Mouse (Mus musculus): ENCODE results near the gene Epb41l4b. TPM values are rescaled to one million over a fixed set of nuclear protein-coding genes. Genes with fewer than 3 reads are reported as not detected.
A peak's percentile ranks its signal among the peaks of the same experiment; 100 is the strongest.

Epb41l4b gene
- polyA plus RNA-seq, 1 experiment = 17.4 TPM

DNA sequence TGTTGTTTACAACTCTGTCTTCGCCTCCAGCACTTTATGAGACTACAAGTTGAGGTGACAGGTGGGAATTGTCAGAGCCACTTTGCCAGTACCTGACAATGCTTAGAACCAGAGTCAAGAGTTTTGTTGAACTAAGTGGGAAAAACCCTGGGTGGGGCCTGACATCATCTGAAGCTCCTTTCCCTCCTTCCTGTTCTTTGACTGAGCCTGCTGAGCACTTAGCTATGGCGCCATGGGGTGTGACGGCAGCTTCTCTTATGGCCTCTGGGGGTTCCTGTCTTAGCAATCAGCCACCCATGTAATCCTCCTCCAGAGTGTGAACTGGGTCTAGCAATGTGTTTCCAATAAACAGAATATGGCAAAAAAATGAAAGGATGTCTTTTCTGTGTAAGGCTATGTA is 119.7 kb downstream of the Epb41l4b start:
- no peak for DNase-seq (ENCODE audit: extremely low spot score in 1 of 2, low spot score in 1 of 2)

DNA sequence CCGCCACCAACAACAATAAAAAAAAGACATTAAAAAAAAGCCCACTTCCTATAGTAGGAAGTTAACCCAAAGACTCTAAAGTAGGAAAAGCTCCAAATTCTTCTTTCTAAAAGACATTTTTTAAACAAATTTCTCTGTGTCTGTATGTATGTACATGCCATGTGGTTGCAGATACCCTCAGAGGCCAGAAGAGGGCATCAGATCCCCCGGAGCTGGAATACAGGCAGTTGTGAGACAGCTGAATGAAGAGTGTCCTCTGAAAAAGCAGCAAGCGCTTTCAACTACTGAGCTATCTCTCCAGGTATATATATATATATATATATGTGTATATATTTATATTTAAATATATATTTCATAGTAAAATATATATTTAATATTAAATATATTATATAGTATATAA is 121.9 kb downstream of the Epb41l4b start:
- no peak for DNase-seq (ENCODE audit: extremely low spot score in 1 of 2, low spot score in 1 of 2)

DNA sequence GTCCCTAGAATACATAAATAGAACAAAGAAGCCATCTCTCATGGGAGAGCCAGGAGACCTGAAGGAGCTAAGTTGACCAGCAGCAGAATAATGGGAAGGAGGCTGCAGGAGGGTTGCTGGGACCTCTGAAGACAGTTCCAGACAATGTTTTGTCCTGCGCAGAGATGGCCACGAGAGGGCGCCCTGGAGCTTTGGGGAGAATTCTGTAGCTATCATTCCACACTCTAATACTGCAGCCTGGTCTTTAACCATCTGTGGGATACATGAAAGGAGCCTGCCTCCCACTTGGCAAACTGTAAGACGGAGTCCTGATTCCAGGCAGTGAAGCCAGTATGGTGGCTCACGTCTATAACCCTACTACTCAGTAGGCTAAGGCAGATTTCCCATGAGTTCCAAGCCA is 126.0 kb downstream of the Epb41l4b start:
- peak in 1 of 2 experiments; percentile 85 for DNase-seq (ENCODE audit: extremely low spot score in 1 of 2, low spot score in 1 of 2)

DNA sequence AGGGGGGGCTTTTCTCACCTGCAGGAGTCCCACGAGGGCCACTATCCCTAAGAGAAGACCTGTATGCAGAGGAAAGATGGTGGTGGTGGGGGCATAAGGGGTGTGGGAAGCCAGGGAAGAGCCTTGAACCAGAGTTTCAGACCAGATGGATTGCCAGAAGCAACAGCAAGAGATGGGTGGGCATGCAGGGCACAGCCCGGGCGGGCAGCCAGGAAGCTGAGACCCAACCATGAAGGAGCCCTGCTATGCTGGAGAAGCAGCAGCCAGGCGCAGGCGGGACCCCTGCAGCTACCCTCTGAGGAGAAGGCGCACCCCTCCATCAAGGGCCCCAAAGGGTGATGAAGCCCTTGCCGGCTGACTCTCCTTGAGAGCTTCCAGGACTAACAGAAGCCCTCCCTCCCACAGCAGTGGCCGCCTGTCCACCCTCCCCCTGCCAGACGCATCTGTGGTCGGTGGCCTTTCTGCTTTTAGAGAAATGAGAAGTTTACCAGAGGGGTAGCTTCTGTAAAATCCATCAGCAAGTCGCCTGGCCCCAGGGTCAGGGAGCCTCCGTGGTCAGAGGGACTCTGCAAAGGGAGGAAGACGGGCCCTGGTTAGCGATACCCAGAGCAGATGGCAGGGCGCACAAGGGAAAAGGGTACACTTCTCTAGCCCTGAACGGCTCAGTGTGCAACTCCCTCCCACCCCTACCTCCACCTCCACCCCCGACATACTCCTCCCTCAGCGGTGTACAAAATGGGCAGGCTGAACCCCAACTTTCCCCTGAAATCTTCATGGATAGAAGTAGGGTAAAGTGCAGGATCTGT is 126.7 kb downstream of the Epb41l4b start:
- DNase-seq (ENCODE audit: extremely low spot score in 1 of 2, low spot score in 1 of 2) = no peak

DNA sequence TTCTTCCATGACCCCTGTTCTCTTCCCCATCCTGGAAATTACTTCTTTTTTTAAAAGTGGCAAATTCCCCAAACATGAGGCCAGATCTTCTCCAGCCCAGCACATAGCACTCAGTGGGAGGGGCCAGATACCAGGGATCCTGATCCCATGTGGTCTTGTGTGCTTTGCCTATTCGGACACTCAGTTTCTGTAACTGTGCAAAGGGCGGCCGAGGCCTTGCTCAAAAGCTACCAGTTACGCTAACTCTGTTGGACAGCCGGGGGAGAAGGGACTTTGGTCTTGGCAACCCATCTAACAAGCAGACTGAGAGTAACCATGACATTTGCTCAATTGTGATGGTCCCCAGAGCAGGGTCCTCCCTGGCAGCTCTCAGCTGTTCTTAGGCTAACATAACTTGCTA is 128.2 kb downstream of the Epb41l4b start:
- DNase-seq (ENCODE audit: extremely low spot score in 1 of 2, low spot score in 1 of 2) = no peak

DNA sequence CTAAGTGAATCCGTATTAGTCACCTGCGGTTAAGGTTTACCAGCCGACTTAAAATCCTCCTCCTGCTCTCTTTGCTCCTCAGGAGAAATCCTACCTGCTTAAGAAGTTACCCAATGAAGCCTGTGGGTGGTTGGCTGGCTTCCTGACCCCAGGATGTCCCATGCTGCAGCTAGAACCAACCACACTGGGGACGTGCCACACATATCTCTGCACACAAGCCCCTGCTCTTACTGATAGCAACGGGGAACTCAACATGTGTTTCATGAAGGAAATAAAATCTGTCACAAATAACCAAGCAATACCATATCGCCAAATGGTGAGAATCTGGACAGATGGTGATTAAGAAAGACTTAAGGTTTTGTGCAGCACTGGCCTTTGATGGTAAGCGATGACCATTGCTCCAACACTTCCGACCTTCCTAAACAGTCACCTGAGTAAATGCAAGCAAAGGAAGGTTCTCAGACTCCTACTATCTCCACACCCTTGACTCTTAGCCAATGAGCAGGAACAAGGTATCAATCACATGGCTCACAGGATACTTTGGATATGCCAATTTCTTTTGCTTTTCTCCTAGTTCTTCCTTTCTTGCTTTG is 131.7 kb downstream of the Epb41l4b start:
- no peak for DNase-seq (ENCODE audit: extremely low spot score in 1 of 2, low spot score in 1 of 2)

DNA sequence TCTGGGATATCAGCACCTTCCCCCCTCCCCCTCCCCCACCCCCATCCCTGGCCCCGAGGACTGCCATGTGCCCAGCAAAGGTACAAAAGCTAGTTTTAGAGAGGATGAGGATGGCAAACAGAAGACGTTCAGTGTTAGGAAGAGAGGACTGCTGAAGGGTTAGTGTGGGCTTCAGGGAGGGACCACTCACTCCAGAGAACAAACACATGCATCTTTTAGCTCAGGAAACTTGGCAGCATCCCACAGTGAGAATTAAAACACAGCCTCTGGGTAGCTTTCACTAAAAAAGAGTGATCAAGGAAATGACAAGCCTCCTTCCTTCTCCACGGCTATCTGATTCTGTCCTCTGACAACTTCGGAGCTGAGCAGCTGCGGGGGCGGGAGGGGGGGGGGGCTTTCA is 132.3 kb downstream of the Epb41l4b start:
- DNase-seq (ENCODE audit: extremely low spot score in 1 of 2, low spot score in 1 of 2) = peak in 1 of 2 experiments; percentile 37

GRCm38 (mm10) chr4:57010425-57010824 is 132.8 kb downstream of the Epb41l4b start:
- DNase-seq (ENCODE audit: extremely low spot score in 1 of 2, low spot score in 1 of 2) = no peak

DNA sequence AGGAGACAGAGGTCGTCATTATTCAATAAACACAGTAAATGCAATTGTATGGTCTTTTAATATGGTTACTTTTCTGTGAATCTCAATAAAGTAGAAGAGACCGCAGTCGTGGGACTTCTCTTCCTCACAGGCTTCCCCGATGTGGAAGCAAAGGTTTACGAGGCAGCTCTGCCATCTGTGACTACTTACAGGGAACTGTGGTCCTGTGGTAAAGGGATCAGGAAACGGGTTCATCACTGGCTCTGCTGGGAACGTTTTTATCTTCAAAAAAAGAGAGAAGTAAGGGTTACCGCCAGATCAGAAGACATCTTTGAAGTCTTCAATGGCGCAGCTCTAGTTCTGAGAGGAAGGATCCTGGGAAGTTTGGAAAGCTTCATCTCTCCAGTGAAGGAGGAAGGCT is 135.5 kb downstream of the Epb41l4b start:
- no peak for DNase-seq (ENCODE audit: extremely low spot score in 1 of 2, low spot score in 1 of 2)

DNA sequence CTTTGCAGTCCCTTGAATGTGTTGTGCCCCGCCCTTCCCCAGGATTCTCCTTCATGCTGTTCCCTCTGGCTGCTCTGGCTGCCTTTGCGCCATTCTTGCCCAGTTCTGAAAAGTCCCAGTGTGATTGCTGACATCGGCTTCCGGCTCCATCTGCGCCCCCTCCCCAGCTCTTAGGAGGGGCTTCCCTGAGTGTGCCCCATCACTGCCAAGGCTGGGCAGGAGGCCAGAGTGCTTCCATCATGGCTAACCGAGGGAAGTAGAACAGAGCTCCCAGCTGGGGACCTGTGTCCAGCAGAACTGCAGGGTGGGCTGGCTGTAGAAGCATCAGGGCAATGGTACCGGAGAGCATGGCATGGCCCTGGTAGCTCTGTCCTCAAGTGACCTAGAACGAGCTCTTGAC is 138.2 kb downstream of the Epb41l4b start:
- DNase-seq (ENCODE audit: extremely low spot score in 1 of 2, low spot score in 1 of 2) = no peak

GRCm38 (mm10) chr4:57003886-57004285 is 139.4 kb downstream of the Epb41l4b start:
- DNase-seq (ENCODE audit: extremely low spot score in 1 of 2, low spot score in 1 of 2) = no peak

DNA sequence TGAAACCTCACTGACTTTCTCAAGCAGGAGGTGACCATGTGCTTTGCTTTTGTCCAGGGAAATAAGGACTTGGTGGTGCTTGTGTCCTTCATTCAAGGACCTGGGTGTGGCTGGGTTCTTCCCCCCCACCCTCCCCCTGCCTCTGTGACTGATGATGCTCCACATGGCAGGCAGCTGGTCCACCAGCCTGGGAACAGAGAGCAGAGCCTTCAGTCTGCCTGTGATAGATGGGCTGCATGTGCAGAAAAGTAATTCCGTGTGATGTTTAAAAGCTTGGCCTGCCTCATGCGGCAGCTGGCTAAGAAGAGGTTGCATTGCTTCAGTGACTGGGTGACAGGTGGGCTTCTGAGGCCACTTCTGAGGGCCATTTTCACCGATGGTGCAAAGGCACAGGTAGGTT is 140.5 kb downstream of the Epb41l4b start:
- DNase-seq (ENCODE audit: extremely low spot score in 1 of 2, low spot score in 1 of 2) = no peak

DNA sequence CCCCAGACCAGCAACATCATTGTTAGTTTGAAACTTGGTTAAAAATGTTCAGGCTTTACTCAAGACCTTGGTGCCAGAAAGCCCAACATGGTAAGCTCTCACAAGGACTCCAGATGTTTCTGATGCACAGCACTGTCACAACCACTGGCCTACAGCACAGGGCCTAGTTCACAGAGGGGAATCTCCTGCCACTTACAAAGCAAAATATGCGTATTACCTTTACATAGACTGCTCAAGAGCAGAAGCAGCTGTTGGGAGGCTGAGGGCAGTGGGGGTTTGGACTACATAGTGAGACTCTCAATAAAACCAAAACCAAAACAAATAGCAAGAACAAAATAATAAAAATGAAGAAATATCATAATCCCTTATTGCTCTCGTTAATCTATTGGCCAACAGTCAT is 141.8 kb downstream of the Epb41l4b start:
- no peak for DNase-seq (ENCODE audit: extremely low spot score in 1 of 2, low spot score in 1 of 2)

- DNase-seq (ENCODE audit: extremely low spot score in 1 of 2, low spot score in 1 of 2) = peak in 1 of 2 experiments; percentile 37
Measured at GRCm38 (mm10) chr4:56993331-56993730, 149.9 kb downstream of the Epb41l4b start.

- DNase-seq (ENCODE audit: extremely low spot score in 1 of 2, low spot score in 1 of 2) = peak in 1 of 2 experiments; percentile 42
Measured at GRCm38 (mm10) chr4:56991951-56992350, 151.3 kb downstream of the Epb41l4b start.

DNA sequence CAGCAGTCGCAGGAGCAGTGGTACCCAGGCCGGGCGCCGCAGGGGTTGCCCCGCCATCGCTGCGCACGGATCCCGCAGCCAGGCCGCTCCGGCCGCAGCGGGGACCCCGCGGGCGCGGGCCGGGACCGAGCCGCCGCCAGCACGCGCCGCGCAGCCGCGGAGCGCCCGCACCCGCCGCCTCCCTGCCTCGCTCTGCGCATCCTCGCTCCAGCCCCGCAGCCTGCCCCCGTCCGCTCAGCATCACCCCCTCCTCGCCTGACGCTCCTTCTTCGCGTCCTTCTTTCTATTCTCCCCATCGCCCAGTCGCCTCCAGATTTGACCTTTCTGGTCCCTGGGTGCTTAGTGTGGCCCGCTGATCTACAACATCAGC is 153.0 kb downstream of the Epb41l4b start, which contains the start of gene Frrs1l:
Gene Frrs1l, minus strand, starts transcription at position 177 of the 370 bp plus-strand sequence.
- peak in 1 of 2 experiments; percentile 74 for DNase-seq (ENCODE audit: extremely low spot score in 1 of 2, low spot score in 1 of 2)

DNA sequence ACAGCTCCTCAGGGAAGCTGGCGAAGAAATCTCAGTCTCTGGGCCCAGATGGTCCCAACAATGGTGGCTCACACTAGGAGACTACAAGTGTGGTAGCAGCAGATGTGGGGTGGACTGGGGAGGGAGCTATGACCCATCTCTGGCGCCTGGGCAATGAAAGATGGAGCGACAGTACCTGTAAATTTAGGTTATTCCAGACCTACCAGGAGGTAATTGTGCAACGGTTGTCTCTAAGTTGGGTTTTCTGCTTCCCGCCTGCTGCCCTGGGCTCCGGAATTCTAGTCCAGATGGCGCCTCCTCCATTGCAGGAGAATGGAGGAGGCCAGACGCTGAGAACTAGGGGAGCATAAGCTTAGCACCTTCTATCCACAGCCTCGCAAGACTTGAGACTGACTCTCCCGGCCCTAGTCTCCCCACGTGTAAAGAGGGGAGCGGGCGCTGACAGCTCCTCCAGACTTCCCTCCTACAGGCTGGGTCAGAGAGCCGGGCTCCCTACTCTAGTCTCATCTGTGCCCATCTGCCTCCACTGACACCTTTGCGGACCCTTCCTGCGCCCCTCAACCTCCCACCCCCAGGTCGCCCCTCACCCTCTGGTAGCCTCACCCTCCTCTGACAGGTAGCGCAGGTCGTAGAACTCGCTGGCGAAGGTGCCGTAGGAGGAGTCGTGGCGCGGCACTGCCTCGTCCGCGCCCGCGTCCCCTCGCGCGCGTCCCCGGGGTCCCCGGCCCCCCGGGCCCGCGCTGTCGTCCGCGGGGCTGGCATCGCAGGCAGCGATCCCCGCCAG is 153.6 kb downstream of the Epb41l4b start:
- DNase-seq (ENCODE audit: extremely low spot score in 1 of 2, low spot score in 1 of 2) = peak; percentile 37 to 68

DNA sequence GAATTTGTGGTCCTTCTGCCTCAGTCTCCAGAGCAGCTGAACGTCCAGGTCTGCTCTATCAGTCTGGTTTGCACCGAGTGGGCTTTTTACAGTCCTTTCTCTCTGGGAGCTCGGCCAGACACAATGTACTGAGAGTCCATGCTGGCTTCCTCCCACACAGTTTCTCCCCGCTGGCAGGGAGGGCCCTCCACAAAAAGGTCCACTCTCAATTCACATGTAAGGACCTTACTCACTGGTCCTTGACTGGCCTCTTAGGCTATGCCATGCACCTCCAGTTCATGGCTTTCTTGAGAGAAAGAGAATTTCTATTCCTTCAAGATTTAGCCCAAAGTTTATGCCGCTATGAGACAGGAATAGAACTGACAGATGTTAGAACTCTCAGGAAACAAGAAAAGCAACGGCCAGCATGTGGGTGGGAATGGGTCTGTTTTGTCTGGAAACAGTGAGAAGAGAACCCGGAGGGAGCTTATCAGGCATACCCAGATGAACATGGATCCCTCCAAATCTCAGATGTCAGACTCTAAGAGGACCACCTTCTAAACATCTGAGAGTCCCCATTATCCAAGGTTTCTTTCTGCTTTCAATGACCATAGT is 177.6 kb downstream of the Epb41l4b start:
- DNase-seq (ENCODE audit: extremely low spot score in 1 of 2, low spot score in 1 of 2) = peak; percentile 67 to 72

DNA sequence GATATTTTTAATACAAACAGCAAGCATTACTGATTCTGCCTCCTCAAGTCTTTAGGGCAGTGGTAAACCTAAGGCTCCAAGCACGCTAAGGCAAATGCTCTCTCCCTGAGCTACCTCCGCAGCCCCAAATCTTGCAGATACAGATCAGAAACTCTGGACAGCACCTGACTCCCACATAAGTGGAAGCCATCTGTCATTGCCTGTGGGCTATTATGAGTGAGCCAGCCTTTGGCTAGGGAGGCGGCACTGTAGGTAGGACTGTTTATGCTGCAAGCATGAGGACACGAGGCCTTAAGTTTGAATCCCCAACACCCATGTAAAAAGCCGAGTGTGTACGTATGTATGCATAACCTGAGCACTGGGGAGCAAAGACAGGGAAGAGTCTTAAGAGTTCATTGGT is 179.6 kb downstream of the Epb41l4b start:
- peak; percentile 53 to 71 for DNase-seq (ENCODE audit: extremely low spot score in 1 of 2, low spot score in 1 of 2)

- no peak for DNase-seq (ENCODE audit: extremely low spot score in 1 of 2, low spot score in 1 of 2)
Measured at GRCm38 (mm10) chr4:56961320-56961925, 181.8 kb downstream of the Epb41l4b start.

DNA sequence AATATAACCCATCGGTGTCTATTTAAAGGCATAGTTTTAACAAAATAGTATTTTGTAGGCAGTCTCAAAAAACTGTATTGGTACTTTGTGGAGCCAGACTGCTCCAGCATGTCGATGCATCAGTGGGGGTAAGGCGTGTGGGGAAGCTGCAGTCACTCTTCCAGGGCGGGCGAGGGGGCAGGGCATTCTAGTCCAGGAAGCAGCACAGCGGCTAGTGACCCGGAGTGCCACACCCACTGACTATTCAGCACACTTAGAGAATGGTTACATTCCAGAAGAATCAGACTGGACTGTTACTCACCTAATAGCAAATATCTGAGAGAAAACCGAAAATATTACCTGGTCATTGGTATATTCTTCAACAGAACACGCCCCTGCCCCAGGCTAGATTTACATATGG is 185.7 kb downstream of the Epb41l4b start:
- DNase-seq (ENCODE audit: extremely low spot score in 1 of 2, low spot score in 1 of 2) = no peak
